Mouse (Mus musculus) CD4-positive naive resting alpha-beta T cell, adult 76 days (primary cell): ENCODE data around the gene Prkar2a. TPM values are rescaled to one million over a fixed set of nuclear protein-coding genes. Genes with fewer than 3 reads are reported as not detected.

Source experiments
- total RNA-seq: library from RNA; stranded (reverse); gene quantifications from one replicate; pipeline ENCODE4 v1.2.4, GENCODE M21; 2023

The Prkar2a gene
- total RNA-seq, result 9.5 TPM

DNA sequence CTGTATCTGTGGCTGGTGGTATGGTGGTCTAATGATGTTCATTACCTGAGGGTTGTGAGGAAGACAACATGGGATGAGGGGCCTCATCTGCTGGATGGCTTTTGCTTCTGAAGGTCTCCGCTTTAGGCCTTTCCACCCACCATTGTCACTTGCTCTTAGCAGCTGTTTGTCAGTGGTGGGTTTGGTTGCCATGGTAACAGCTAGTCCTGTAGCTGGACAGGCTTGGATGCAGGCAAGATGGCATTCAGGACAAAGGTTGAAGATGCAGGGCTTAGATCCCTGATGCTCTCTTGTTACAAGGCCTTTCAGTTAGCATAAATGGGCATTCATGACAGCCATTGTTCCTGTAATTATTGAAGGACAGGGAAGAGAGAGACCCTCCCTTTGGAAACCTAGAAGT, at the start of gene Prkar2a:
Gene Prkar2a, plus strand, starts transcription at position 209 of the 400 bp plus-strand sequence.

DNA sequence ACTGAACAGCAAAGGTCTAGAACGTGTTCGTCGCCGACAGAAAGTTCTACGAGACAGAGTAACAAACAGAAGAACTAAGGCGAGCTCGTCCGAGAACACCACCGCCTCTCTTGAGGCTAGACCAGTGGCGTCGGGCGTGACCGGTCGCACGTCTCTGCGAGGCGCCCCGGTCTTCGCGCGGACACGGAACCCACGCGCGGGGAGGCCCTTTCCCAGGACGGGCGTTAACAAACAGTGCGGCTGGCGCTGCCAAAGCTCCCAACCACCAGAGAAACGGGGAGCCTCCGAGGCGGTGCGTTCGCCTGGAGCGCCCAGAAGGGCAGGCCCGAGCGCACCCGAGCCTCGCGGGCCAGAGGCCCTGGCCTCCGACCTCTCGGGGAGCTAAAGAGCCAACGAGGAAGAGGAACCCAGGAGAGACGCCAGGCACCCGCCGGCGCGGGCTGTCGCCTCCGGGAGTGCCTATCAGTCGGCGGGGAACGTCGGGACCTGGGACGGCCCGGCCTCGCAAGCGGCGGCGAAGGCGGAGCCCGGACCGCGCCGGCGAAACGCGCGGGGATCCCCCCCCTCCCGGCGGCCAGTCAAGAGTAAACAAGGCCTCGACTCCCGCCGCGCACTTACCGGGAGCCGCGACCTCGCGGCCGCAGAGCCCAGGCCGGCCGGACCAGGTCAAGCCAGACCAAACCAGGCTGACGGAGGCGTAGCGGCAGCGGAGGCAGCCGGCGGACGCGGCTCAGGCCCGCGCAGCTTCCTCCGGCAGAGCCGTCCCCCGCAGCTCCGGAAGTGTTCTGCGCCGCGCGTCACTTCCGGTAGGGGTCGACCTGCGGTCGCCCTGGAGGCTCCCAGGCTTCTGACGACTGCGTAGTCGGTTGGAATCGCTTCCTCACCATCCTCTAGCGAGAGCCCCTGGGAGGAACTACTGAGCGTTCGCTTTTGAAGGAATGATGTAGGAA, 40.2 kb upstream of the Prkar2a start, which contains the start of gene Arih2:
Gene Arih2, minus strand, starts transcription at position 776 of the 950 bp plus-strand sequence.

DNA sequence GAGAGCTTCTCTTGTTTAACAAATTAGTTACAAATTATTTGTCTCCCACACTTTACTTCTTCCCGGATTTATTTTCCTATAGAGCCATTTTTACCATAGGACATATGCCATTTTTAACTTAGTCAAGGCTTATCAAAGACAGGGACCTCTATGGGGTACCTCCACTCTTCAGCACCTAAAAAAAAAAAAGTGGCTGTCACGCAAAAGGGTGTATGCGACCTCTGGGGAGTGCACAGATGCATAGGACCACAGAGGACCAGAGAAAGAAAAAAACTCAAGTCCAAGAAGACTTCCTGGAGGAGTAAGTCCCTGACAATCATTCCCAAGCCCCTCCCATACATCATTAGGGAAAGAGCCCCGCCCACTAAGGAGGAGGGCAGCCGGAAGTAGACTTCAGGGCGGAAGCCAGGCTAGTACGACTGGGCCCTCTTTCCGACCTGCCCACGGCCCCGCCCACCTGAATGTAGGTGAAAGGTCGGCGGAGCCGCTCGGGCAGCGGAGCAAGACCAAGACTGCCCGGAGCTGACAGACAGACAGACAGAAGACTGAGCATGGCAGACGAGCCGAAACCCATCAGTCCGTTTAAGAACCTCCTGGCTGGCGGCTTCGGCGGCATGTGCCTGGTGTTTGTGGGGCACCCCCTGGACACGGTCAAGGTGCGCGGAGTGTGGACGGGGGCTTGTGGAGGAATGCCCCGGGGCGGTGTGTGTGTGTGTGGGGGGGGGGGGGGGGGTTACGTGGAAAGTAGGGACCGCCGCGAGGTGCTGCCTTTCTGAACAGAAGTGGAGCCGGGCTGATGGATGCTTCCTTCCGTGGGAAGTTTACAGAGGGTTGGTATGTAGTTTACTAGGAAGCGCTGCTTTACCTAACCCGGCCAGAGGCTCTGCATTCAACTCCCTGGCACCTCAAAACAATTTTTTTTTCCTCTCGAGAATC, 27.2 kb upstream of the Prkar2a start, which contains the start of gene Slc25a20:
Gene Slc25a20, plus strand, starts transcription at position 412 of the 936 bp plus-strand sequence.

DNA sequence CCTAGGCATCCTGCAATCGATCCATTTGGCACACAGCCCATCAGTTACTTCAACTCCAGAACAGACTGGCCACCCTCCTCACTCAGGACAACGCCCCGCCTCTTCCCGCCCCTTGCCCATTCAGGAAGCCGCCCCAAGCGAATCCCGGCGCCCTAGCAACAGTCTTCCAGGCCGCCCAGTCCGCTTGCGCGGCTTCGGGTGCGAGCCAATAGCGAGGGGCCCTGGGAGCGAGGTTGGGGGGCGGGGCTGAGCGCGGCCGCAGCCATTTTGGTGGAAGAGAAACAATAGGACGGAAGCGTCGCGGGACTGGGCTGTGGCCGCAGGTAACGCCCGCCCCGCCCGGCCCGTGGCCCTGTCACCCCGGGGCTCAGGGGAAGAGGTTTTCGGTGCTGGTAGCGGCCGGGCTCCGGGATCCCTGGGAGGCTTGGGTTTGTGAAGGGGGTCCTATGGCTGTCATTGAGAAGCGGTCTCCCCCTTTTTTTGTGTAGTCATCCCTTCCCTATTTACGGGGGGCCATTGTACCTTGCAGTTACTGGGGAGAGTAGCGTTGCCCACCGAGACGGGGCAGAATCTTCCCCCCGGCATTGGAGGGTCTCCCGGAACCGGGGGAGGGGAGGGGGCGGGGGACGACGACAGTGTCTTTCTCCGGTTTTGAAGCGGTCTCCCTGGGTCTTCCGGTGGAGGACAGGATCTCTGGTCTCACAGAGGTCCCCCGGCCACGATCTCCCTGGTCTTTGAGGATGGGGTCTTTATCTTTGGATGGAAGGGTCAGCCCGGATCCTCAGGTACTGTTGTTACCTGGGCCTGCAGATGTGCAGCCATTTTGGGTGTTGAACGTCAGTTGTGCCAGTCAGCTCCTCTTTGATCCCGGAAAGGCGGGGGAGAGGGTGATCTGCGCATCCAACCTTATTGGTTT, 94.7 kb downstream of the Prkar2a start, which contains the start of gene Ip6k2:
Gene Ip6k2, plus strand, starts transcription at position 249 of the 916 bp plus-strand sequence.

Other genes with a start within 250 kb of the Prkar2a start
- 24.7 TPM for gene Ccdc71, start 228.8 kb upstream of the Prkar2a start, total RNA-seq
- gene Klhdc8b, start 227.7 kb upstream of the Prkar2a start, total RNA-seq, result 5.7 TPM
- gene Lamb2, start 209.6 kb upstream of the Prkar2a start, total RNA-seq, result 0.59 TPM
- gene Usp19, start 198.7 kb upstream of the Prkar2a start, total RNA-seq, result 325 TPM
- gene Qars, start 181.6 kb upstream of the Prkar2a start, total RNA-seq, result 200 TPM
- gene Qrich1, start 172.5 kb upstream of the Prkar2a start, total RNA-seq, result 248 TPM
- 155 TPM for gene Impdh2, start 129.0 kb upstream of the Prkar2a start, total RNA-seq
- gene Ndufaf3, start 121.9 kb upstream of the Prkar2a start, total RNA-seq, result 24.1 TPM
- gene Dalrd3, start 119.4 kb upstream of the Prkar2a start, total RNA-seq, result 51.5 TPM
- gene Wdr6, start 110.6 kb upstream of the Prkar2a start, total RNA-seq, result 26.5 TPM
- 11.1 TPM for gene P4htm, start 91.6 kb upstream of the Prkar2a start, total RNA-seq
- gene Arih2, start 39.9 kb upstream of the Prkar2a start, total RNA-seq, result 191 TPM
- gene Slc25a20, start 27.2 kb upstream of the Prkar2a start, total RNA-seq, result 19.5 TPM
- 82.4 TPM for gene Ip6k2, start 94.5 kb downstream of the Prkar2a start, total RNA-seq
- 14.3 TPM for gene Nckipsd, start 119.1 kb downstream of the Prkar2a start, total RNA-seq
- gene Celsr3, start 137.0 kb downstream of the Prkar2a start, total RNA-seq, result 0.26 TPM
- gene Slc26a6, start 164.0 kb downstream of the Prkar2a start, total RNA-seq, result 11.7 TPM
- not detected for gene Tmem89, start 225.3 kb downstream of the Prkar2a start, total RNA-seq
- gene Uqcrc1, start 247.3 kb downstream of the Prkar2a start, total RNA-seq, result 182 TPM